Mouse (Mus musculus) gonadal fat pad, adult 2 months (tissue): Measurements from ENCODE around the gene Ugt3a1. TPM values are rescaled to one million over a fixed set of nuclear protein-coding genes. Genes with fewer than 3 reads are reported as not detected.
"Not testable (repeated sequence)": the region's sequence is repeated elsewhere in the genome, so short reads cannot be mapped to it uniquely, and the experiment has no call there.

Source experiments
- DNase-seq: peaks from one replicate; pipeline ENCODE4 v3.0.0-alpha.2; 2012; ENCODE audit warnings: low read depth
- polyA plus RNA-seq: library from polyadenylated mRNA; depleted of rRNA; stranded (reverse); fragments of >200 nt; gene quantifications from 2 replicates; pipeline ENCODE4 v1.2.3, GENCODE M21; 2012; rRNA removed

Gene Ugt3a1
- 0.16 and 0.48 TPM in 2 replicates for polyA plus RNA-seq

DNA sequence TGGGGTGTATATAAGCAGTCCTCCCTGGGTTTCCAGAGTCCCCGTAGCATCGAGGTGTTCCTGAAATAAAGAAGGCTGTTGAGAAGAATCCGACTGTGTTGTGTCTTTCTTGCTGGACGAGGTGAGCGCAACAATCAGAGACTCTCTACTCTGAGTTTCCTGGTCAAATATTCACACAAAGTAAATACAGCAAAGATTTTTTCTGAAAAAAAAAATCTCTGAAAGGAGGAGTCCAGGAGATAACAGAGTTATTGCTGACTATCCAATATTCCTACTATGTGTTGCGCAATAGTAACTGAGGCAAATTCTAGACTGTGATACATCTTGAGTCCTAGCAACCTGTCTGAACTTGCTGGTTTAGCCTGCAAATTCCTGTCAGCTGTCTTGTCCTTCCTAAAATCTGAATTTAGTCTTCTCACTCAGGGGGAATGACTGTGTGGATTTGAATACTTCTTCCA, at the start of gene Ugt3a1:
Ugt3a1 (plus strand) TSS at position 51 of the 458 bp plus-strand sequence.
- no peak for DNase-seq

DNA sequence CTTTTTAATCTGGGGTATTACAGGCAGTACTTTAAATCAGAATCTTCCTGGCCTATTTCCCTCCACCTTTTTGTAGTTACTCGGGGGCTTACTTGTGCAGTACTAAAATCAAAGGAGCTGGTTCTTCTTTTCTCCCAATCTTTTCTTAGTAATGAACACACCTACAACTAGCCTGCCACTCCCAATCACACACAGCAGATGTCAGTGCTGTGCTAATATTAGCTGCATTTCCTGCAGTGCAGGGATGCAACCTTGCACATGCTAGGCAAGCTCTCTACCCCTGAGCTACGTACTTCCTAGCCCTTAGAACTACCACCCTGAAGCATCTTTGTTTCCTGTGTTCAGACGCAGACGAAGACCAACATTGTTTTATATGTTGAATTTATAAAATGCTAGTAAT, 45.8 kb upstream of the Ugt3a1 start:
- DNase-seq: not testable (repeated sequence)

DNA sequence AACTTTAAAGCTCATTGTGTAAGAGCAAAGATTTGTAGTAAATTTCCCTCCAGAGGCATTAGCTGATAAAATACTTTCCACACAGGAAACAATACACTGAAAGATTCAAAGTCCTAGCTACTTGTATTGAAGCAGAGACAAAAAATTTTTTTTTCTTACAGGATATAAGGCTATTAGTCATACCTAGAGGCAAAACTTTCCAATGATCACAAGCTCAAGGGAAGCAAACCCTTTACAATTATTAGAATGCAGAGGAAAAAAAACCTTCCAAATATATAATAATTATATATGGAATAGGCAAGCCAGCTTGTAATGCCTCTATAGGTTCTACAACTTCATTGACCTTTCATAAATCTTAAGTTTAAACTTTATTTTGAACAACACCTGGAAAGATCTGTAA, 30.3 kb upstream of the Ugt3a1 start:
- no peak for DNase-seq

DNA sequence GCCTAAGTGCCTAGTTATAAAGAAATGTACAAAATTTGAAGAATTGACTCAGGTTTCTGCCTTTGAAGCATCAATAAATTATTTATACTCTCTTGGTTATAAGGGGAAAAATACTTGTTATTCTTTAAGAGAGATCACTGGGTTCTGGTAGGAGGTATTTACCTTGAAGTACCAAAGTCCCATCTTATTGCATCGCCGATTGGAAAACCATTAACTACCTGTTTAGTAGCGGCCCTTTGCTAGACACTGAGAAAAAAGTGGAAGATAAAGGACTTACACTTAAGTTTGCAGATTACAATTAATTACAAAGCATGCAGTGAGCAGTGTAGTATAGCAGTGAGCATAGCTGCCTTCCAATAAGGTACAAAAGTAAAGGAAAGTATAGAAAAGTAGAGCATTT, 23.8 kb upstream of the Ugt3a1 start:
- no peak for DNase-seq

DNA sequence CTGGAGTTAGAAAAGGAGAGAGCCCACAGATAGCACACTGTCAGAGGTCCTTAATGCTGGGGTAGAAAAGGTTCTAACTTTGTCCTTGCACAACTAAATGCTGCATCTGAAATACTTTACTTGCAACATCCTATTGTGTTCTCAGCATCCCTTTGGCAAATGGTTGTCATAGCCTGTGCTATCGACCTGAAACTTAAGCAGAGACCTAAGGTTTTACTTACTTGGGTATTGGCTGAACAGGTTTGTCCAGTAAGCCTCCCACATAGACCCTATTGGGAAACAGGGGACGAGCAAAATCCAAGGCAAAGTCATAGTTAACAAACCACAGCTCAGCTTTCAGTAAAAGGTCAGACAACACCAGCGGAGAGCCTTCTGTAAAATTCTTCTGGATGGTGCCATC, 16.1 kb upstream of the Ugt3a1 start:
- peak; percentile 62 for DNase-seq

DNA sequence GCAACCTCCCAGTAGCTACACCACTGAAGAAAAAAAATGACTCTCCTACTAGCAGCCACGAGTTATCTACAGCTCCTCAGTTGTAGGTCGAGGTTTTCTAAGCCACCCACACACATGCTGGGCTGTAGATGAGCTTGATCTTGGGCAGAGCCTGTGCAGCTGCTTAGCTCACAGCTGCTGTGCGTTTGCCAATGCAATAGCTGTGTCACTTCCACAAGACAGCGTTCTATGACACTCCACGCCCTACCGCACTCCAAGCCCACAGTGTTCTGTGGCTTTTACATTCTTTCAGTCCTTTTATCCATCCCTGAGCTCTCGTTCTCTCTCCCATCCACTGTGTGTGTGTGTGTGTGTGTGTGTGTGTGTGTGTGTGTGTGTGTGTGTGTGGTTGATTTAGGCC, 4.8 kb upstream of the Ugt3a1 start:
- DNase-seq: no peak

DNA sequence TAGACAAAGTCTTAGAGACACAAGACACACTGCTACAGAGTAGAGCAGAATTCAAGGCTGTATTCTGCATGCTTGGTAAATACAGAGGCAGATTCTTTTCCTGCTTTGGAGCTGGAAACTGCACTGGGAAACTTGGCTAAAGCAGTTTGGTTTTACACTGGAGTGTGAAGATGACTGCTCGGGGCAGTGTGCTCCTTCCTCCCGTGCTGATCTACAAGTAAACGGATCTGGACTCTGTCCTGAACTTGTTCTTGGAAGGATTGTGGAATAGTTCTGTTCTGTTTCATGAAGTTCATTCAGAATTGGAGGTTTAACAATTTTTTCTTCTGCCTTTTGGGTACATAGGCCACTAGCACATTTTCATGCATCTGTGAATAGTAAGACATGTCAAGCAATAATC, 2.3 kb downstream of the Ugt3a1 start:
- no peak for DNase-seq

DNA sequence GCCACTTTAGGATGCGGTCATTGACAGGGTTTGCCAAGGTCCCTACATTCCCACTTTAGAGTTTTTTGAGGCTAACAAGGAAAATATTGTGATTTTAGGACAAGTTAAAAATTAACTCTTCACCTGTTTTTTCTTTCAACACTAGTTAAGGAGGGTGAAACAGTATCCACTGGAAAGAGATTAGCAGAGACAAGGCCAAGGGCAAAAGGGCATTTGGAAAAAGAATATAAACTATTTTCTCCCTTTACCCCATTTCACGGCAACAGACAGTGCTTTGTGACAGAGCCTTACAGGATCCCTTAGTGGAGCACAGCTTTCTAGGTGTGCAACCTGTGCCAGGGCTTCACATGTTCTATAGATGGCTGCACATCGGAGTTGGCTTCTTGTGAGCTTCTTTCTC, 2.9 kb downstream of the Ugt3a1 start:
- DNase-seq: no peak

DNA sequence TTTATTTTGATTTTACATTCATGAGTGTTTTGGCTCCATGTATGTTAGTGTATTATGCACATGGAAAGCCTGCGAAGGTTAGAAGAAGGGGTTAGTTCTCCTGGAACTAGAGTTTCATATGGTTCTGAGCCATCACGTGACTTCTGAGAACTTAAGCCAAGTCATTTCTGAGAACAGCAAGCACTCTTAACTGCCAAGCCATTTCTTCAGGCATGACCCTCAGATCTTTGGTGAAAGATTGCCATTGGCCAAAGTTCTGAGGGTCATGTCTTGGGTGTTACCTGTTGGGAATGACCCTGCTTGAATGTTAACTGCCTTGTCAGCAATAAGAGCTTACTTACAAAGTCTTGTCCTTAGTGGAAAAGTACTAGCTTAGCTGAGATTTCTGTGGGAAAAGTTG, 6.5 kb downstream of the Ugt3a1 start:
- no peak for DNase-seq

DNA sequence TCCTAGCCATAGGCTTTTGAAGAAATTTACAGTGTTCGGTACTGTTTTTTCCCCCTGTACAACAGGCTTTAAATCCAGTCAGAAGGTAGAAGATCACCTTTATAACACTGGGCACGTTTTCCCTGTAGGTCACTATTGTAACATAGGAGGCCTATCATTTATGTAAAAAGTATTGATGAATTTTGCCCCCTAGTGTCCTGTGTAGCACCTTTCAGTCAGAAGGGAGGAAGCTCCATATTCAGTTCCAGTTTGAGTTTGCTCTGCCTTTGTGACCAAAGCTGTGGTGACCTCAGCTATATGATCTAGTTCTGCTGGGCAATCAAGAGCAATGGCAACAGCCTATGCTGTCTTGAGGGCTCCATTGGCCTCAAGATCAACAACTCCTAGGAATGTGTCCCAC, 13.0 kb downstream of the Ugt3a1 start:
- DNase-seq: no peak

DNA sequence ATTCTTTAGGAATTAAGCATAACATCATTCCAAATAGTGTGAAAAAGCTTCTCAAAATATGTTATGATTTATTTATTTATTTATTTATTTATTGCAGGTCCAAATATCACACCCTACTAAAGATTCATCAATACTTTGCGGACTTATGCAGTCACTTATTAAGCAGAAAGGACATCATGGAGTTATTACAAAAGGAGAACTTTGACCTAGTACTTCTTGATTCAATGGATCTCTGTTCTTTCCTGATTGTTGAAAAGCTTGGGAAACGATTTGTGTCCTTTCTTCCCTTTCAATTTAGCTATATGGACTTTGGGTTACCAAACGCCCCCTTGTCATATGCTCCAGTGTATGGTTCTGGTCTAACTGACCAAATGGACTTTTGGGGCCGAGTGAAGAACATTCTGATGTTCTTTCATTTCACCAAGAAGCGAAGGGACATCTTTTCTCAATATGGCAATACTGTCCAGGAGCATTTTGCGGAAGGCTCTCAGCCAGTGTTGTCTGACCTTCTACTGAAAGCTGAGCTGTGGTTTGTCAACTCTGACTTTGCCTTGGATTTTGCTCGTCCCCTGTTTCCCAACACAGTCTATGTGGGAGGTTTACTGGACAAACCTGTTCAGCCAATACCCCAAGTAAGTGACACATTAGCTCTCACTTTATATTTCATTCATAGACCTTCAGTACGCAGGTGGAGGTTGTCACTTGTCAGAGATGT, 29.4 kb downstream of the Ugt3a1 start:
- peak; percentile 68 for DNase-seq

DNA sequence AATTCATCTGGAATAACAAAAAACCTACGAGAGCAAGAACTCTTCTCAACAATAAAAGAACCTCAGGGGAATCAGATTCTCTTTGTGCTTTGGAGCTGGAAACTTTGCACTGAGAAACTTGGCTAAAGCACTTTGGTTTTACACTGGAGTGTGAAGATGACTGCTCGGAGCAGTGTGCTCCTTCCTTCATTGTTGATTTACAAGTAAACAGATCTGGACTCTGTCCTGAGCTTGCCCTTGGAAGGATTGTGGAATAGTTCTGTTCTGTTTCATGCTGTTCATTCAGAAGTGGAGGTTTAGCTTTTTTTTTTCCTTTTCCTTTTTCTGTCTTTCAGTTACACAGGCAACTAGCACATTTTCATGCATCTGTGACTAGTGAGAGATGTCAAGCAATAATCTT, 57.9 kb downstream of the Ugt3a1 start:
- DNase-seq: no peak

DNA sequence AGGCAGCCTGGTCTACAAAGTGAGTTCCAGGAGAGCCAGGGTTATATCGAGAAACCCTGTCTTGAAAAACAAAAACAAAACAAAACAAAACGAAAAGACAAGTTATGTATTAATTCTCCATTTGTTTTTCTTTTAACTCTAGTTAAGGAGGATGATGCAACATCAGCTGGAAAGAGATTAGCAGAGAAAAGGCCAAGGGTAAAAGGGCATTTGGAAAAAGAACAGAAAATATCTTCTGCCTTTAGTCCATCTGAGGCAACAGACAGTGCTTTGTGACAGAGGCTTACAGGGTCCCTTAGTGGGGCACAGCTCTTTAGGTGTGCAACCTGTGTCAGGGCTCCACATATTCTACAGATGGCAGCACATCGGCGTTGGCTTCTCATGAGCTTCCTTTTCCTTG, 58.7 kb downstream of the Ugt3a1 start, which contains the start of gene Ugt3a2:
Ugt3a2 (plus strand) TSS at position 210 of the 400 bp plus-strand sequence.
- no peak for DNase-seq

DNA sequence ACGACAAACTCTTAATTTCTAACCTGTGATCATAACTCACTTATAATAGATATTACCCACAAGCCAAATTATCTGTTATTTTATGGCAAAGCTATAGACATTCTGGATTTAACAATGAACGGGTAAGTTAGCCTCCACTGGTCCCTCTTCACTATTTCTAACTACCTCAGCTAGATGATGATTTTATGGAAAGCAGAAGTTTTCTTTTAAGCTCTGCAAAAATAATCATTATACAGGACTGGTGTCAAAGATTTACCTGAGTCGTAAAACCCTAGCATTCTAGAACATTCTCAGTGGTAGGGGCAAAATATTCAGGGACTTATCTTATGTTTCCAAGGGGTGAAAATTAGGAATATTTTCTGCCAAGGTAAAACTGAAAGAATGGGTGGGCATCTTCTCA, 59.9 kb downstream of the Ugt3a1 start:
- DNase-seq: no peak

DNA sequence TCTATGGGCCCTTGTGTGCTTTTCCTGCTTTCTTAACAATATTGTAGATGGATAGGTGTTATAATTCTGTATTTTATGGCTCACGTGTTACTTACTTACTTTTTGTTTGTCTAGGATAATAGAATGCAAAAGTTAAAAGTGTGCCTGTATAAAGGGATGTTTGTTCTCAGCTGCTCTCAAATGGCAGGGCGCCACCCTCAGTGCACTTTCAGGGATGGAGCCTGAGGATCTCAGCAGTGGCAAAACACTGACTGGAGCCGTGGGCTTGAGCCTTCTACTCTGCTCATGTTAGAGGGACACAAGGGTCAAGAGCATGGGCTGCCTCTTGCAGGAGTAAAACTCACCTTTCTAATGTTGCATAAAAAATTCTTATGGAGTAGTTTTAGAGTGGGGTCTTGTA, 60.3 kb downstream of the Ugt3a1 start:
- DNase-seq: no peak

DNA sequence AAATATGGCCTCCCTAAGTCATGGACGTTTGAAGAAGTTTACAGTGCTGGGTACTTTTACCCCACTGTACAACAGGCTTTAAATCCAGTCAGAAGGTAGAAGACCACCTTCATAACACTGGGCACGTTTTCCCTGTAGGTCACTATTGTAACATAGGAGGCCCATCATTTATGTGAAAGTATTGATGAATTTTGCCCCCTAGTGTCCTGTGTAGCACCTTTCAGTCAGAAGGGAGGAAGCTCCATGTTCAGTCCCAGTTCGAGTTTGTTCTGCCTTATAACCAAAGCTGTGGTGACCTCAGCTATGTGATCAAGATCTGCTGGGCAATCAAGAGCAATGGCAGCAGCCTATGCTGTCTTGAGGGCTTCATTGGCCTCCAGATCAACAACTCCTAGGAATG, 72.1 kb downstream of the Ugt3a1 start:
- no peak for DNase-seq

DNA sequence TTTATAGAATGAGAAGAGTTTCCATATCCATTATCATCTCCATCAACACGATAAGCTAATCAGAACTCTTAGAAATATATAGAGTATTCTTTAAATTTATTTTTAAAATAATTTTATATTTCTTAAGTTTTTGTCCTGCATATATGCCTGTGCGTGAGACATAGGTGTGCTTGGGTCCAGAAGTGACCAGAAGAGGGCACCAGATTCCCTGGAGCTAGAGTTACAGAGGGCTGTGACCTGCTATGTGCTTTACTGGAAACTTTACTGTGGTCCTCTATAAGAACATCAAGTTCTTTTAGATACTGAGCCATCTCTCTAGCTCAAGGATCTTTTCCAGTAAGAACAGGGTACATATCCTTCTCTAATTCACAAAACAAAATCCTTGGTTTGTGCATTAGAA, 86.1 kb downstream of the Ugt3a1 start:
- DNase-seq: no peak

Other genes starting within 250 kb of the Ugt3a1 start
- 25.0 and 32.1 TPM in 2 replicates for gene Nadk2, start 205.6 kb upstream of the Ugt3a1 start, polyA plus RNA-seq
- 12.1 and 15.8 TPM in 2 replicates for gene Lmbrd2, start 136.3 kb upstream of the Ugt3a1 start, polyA plus RNA-seq
- gene Skp2, start 121.5 kb upstream of the Ugt3a1 start, polyA plus RNA-seq: 1.3 and 3.1 TPM in 2 replicates
- 0.32 and 0.37 TPM in 2 replicates for gene Ugt3a2, start 58.7 kb downstream of the Ugt3a1 start, polyA plus RNA-seq
- 0.77 and 1.2 TPM in 2 replicates for gene Capsl, start 159.1 kb downstream of the Ugt3a1 start, polyA plus RNA-seq